Mouse (Mus musculus): ENCODE results near the gene Dmd. TPM values are rescaled to one million over a fixed set of nuclear protein-coding genes. Genes with fewer than 3 reads are reported as not detected.
A peak's percentile ranks its signal among the peaks of the same experiment; 100 is the strongest.
"Not testable (repeated sequence)": the region's sequence is repeated elsewhere in the genome, so short reads cannot be mapped to it uniquely, and the experiment has no call there.

The Dmd gene
- total RNA-seq, 1 experiment, result 34.2 TPM

GRCm38 (mm10) chrX:84001294-84001693 lies 1052.6 kb downstream of the Dmd start:
- in situ Hi-C loops (cut with MboI; ENCODE audit: low sequenced_read_pairs in 2 of 2, unreplicated experiment in 2 of 2), result no loop called here
- peak; percentile 17 for DNase-seq (ENCODE audit: low read depth, low spot score)
- H3K4me1 ChIP-seq (ENCODE audit: control insufficient read depth in 2 of 2, insufficient read depth in 2 of 2, low read length in 2 of 2, poor library complexity in 1 of 2), result no peaks in the 10 kb centered on the region
- TF ChIP-seq CHD2 (IDR thresholded peaks at IDR 0.05; ENCODE audit: low read depth, low read length) (no peak), ZC3H11A (IDR thresholded peaks at IDR 0.05; ENCODE audit: borderline replicate concordance, low read depth, low read length) (peak; percentile 44; the same call in 1 of the 2 replicates)
- H3K9ac ChIP-seq (ENCODE audit: insufficient read depth, low read depth, low read length, poor library complexity, severe bottlenecking), result no peak overlapping the region
- no peaks in the 10 kb centered on the region for H3K36me3 ChIP-seq (ENCODE audit: control insufficient read depth, insufficient read depth, low read length, poor library complexity, severe bottlenecking)
- H3K9me3 ChIP-seq (ENCODE audit: control insufficient read depth, insufficient read depth, low read depth, low read length), result no peaks in the 10 kb centered on the region
- H3K4me3 ChIP-seq (ENCODE audit: insufficient read depth in 1 of 2, low read depth in 1 of 2, low read length in 2 of 2, poor library complexity in 1 of 2, severe bottlenecking in 1 of 2), result no peak overlapping the region
- H3K27ac ChIP-seq (ENCODE audit: insufficient read depth, low read depth, low read length, poor library complexity, severe bottlenecking), result no peak overlapping the region

GRCm38 (mm10) chrX:84062431-84062830 lies 1113.8 kb downstream of the Dmd start:
- in situ Hi-C loops (cut with MboI; ENCODE audit: low sequenced_read_pairs in 2 of 2, unreplicated experiment in 2 of 2); H3K27ac ChIP-seq (ENCODE audit: insufficient read depth, low read depth, low read length, poor library complexity, severe bottlenecking); H3K9me3 ChIP-seq (ENCODE audit: control insufficient read depth, insufficient read depth, low read depth, low read length); H3K36me3 ChIP-seq (ENCODE audit: control insufficient read depth, insufficient read depth, low read length, poor library complexity, severe bottlenecking); H3K4me1 ChIP-seq (ENCODE audit: control insufficient read depth in 2 of 2, insufficient read depth in 2 of 2, low read length in 2 of 2, poor library complexity in 1 of 2); H3K9ac ChIP-seq (ENCODE audit: insufficient read depth, low read depth, low read length, poor library complexity, severe bottlenecking); H3K4me3 ChIP-seq (ENCODE audit: insufficient read depth in 1 of 2, low read depth in 1 of 2, low read length in 2 of 2, poor library complexity in 1 of 2, severe bottlenecking in 1 of 2): not testable (repeated sequence)
- peak; percentile 1 for DNase-seq (ENCODE audit: low read depth, low spot score)

GRCm38 (mm10) chrX:84165872-84166271 lies 1217.2 kb downstream of the Dmd start:
- H3K9ac ChIP-seq (ENCODE audit: insufficient read depth, low read depth, low read length, poor library complexity, severe bottlenecking), result no peak overlapping the region
- no peak for TF ChIP-seq ZC3H11A (IDR thresholded peaks at IDR 0.05; ENCODE audit: borderline replicate concordance, low read depth, low read length)
- TF ChIP-seq MAFK (IDR thresholded peaks at IDR 0.05; ENCODE audit: insufficient read depth, low read depth, low read length), result no peak
- no peak for TF ChIP-seq HCFC1 (IDR thresholded peaks at IDR 0.05; ENCODE audit: borderline replicate concordance, insufficient read depth, low read length)
- TF ChIP-seq ZNF384 (IDR thresholded peaks at IDR 0.05; ENCODE audit: low read depth, low read length), result no peak
- TF ChIP-seq CHD2 (IDR thresholded peaks at IDR 0.05; ENCODE audit: low read depth, low read length), result no peak
- in situ Hi-C loops (cut with MboI; ENCODE audit: low sequenced_read_pairs in 2 of 2, unreplicated experiment in 2 of 2), result no loop called here
- H3K27ac ChIP-seq (ENCODE audit: insufficient read depth, low read depth, low read length, poor library complexity, severe bottlenecking), result no peak overlapping the region
- no peaks in the 10 kb centered on the region for H3K4me1 ChIP-seq (ENCODE audit: control insufficient read depth in 2 of 2, insufficient read depth in 2 of 2, low read length in 2 of 2, poor library complexity in 1 of 2)
- no peak for DNase-seq (ENCODE audit: low read depth, low spot score)
- no peak overlapping the region for H3K4me3 ChIP-seq (ENCODE audit: insufficient read depth in 1 of 2, low read depth in 1 of 2, low read length in 2 of 2, poor library complexity in 1 of 2, severe bottlenecking in 1 of 2)
- H3K9me3 ChIP-seq (ENCODE audit: control insufficient read depth, insufficient read depth, low read depth, low read length), result no peaks in the 10 kb centered on the region
- no peaks in the 10 kb centered on the region for H3K36me3 ChIP-seq (ENCODE audit: control insufficient read depth, insufficient read depth, low read length, poor library complexity, severe bottlenecking)

- in situ Hi-C loops (cut with MboI; ENCODE audit: low sequenced_read_pairs in 2 of 2, unreplicated experiment in 2 of 2), result no loop called here
- Histone ChIP-seq H3K9me3 (ENCODE audit: control insufficient read depth, insufficient read depth, low read depth, low read length) (no peaks in the 10 kb centered on the region), H3K4me3 (ENCODE audit: insufficient read depth in 1 of 2, low read depth in 1 of 2, low read length in 2 of 2, poor library complexity in 1 of 2, severe bottlenecking in 1 of 2) (no peak overlapping the region), H3K4me1 (ENCODE audit: control insufficient read depth in 2 of 2, insufficient read depth in 2 of 2, low read length in 2 of 2, poor library complexity in 1 of 2) (no peaks in the 10 kb centered on the region), H3K9ac (ENCODE audit: insufficient read depth, low read depth, low read length, poor library complexity, severe bottlenecking) (no peak overlapping the region), H3K36me3 (ENCODE audit: control insufficient read depth, insufficient read depth, low read length, poor library complexity, severe bottlenecking) (no peaks in the 10 kb centered on the region), H3K27ac (ENCODE audit: insufficient read depth, low read depth, low read length, poor library complexity, severe bottlenecking) (no peak overlapping the region)
- DNase-seq (ENCODE audit: low read depth, low spot score), result no peak
- TF ChIP-seq CHD2 (IDR thresholded peaks at IDR 0.05; ENCODE audit: low read depth, low read length) (no peak), ZNF384 (IDR thresholded peaks at IDR 0.05; ENCODE audit: low read depth, low read length) (no peak), ZC3H11A (IDR thresholded peaks at IDR 0.05; ENCODE audit: borderline replicate concordance, low read depth, low read length) (no peak), MAFK (IDR thresholded peaks at IDR 0.05; ENCODE audit: insufficient read depth, low read depth, low read length) (no peak)
Measured at GRCm38 (mm10) chrX:84241297-84241859, 1292.7 kb downstream of the Dmd start.

- in situ Hi-C loops (cut with MboI; ENCODE audit: low sequenced_read_pairs in 2 of 2, unreplicated experiment in 2 of 2), result no loop called here
- H3K36me3 ChIP-seq (ENCODE audit: control insufficient read depth, insufficient read depth, low read length, poor library complexity, severe bottlenecking), result no peaks in the 10 kb centered on the region
- no peak overlapping the region for H3K9ac ChIP-seq (ENCODE audit: insufficient read depth, low read depth, low read length, poor library complexity, severe bottlenecking)
- H3K9me3 ChIP-seq (ENCODE audit: control insufficient read depth, insufficient read depth, low read depth, low read length), result no peaks in the 10 kb centered on the region
- no peaks in the 10 kb centered on the region for H3K4me1 ChIP-seq (ENCODE audit: control insufficient read depth in 2 of 2, insufficient read depth in 2 of 2, low read length in 2 of 2, poor library complexity in 1 of 2)
- TF ChIP-seq ZNF384 (IDR thresholded peaks at IDR 0.05; ENCODE audit: low read depth, low read length) (no peak), HCFC1 (IDR thresholded peaks at IDR 0.05; ENCODE audit: borderline replicate concordance, insufficient read depth, low read length) (no peak), CHD2 (IDR thresholded peaks at IDR 0.05; ENCODE audit: low read depth, low read length) (no peak), MAFK (IDR thresholded peaks at IDR 0.05; ENCODE audit: insufficient read depth, low read depth, low read length) (no peak), ZC3H11A (IDR thresholded peaks at IDR 0.05; ENCODE audit: borderline replicate concordance, low read depth, low read length) (no peak)
- DNase-seq (ENCODE audit: low read depth, low spot score), result no peak
- H3K4me3 ChIP-seq (ENCODE audit: insufficient read depth in 1 of 2, low read depth in 1 of 2, low read length in 2 of 2, poor library complexity in 1 of 2, severe bottlenecking in 1 of 2), result no peak overlapping the region
- H3K27ac ChIP-seq (ENCODE audit: insufficient read depth, low read depth, low read length, poor library complexity, severe bottlenecking), result no peak overlapping the region
Measured at GRCm38 (mm10) chrX:84330593-84330992, 1381.9 kb downstream of the Dmd start.
